Mouse (Mus musculus) left cerebral cortex, postnatal 4 days (tissue): ENCODE data around the gene a. TPM values are rescaled to one million over a fixed set of nuclear protein-coding genes. Genes with fewer than 3 reads are reported as not detected.
"Not testable (repeated sequence)": the region's sequence is repeated elsewhere in the genome, so short reads cannot be mapped to it uniquely, and the experiment has no call there.

ENCODE experiments used
- DNase-seq: peaks from one replicate; pipeline ENCODE4 v3.0.0-alpha.2; 2022
- intact Hi-C: fragments of 180-260 bp; cut with DNase I; formaldehyde crosslinking; loops from one replicate; pipeline ENCODE4 v1.15.1; 2025
- total RNA-seq, 2 experiments: library from RNA; stranded (reverse); gene quantifications; 2 replicates each; pipeline ENCODE4 v1.2.3; 2021

The a gene
- total RNA-seq, 2 experiments from 2014 or later: 1.1 TPM; not detected in 1

DNA sequence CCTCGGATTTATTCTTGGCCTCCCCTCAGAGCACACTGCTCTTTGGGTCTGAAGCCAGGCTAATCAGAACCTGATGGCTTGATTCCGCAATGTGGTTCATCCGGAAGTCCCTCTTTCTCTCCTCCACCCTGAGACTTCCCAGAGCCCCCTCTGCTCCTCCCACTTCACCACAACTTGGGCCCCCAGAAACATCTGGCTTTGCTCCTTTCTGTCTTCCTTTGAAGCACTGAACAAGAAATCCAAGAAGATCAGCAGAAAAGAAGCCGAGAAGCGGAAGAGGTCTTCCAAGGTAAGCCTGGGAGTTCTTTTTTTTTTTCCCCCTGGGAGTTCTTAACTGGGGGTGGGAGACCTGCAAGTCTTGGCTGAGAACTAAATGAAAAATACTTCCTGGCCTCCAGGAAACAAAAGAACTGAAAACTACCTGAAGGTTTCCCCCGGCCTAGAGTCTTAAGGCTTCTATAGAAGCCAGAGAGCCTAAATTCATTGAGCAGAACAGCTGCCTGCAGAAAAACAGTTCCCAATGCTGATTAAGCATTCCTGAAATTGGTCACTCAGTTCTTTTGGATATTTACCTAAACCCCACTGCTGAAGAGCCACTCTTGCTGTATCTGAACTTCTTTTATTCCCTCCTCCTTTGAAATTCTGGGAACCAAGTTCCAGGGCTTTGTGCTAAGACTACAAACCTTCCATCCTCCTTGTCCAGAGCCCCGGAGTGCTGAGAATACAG lies 256.4 kb downstream of the a start:
- intact Hi-C loops: no loop called here
- no peak for DNase-seq

DNA sequence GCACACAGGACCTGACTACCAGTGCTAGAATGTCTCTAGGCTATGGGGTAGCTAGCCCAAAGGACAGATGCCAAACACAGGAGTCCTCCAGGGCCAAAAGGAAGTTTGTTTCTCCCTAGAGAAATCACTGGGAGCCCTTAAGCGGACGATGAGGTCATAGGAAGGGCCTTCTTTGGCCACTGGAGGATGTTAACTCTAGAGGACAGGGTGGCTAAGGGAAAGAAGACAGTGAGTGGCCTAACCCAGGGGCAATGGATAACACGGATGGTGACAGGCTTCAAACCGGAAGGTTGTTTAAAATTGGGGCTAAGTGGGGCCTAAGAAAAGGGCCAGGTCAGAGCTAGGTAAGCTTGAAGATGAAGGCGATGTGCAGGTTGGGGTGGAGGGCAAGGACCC lies 258.9 kb downstream of the a start:
- no peak for DNase-seq
- intact Hi-C loops: no loop called here

DNA sequence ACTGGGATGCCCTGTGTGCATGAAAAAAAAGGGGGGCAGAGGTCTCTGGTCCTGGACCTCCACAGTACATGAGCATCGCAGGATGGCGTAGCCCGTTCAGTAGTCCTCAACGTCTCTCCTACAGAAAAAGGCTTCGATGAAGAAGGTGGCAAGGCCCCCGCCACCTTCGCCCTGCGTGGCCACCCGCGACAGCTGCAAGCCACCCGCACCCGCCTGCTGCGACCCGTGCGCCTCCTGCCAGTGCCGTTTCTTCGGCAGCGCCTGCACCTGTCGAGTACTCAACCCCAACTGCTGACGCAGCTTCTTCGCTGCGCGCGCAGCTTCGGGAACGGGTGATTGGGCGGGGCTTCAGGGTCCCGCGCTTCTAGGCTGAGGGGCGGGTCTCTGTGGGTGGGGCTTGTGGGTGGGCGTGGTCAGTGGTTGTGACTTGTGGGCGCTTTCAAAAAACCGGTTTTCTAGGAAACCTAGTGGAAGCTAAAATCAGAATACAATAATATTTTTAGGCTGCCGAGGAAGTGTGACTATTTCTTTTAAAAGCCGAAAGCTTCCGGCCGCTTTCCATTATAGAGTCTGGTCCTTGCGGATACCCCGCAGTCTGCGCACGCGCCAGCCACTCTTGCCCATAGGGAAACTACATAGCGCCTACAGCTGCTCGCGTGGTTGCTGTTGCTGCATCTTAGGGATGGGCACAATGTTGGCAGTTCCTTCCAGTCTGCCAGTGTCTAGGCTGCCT lies 259.5 kb downstream of the a start:
- intact Hi-C loops: no loop called here
- DNase-seq: peak; percentile 99

DNA sequence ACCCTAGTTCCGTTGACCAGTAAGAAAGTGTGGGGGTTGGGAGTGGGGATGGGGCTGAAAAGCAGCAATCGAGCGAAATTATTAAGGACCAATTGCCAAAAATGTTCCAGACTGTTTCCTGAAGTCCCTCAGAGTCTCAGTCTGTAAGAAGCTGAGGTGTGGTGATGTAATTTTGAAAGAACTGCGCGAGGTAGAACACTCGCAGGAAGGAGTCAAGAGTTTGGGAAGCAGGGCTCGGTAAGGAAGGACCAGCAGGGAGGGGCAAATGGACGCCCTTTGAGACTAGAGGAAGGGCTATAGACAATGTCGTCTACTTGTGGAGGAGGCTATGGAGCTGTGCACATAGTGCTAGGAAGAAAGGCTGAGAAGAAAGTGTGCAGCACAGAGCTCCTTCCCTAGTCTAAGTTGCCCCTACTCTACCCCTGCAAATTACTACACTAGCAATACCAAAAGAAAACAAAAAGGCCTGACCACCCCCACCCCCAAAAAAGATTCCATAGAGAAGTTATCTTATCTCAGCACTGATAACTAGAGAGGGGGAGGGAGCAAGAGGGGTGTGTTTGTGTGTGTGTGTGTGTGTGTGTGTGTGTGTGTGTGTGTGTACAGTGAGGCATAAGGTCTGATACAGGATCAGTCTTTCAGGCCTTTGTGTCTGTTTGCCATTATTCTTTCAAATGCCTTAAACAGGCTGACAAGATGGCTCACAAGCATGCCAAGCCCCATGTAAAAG lies 260.6 kb downstream of the a start:
- intact Hi-C loops: no loop called here
- DNase-seq: no peak

DNA sequence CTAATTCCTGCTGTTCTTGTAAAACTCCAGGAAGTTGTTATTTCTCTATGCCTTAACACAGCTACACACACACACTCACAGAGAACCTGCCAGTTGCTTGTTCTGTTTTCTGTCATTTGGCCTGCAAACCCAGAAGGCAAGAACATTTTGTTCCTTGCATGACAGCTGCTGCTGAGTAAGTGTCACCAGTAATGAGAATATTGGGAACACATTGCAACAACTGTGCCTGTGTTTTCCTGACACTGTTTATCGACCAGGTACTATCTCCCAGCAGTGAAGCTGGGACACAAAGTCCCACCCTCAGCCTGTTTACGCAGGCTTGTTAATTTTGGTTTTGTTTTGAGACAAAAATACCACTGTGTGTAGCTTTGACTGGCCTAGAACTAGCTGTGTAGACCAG lies 261.5 kb downstream of the a start:
- intact Hi-C loops: no loop called here
- DNase-seq: no peak

DNA sequence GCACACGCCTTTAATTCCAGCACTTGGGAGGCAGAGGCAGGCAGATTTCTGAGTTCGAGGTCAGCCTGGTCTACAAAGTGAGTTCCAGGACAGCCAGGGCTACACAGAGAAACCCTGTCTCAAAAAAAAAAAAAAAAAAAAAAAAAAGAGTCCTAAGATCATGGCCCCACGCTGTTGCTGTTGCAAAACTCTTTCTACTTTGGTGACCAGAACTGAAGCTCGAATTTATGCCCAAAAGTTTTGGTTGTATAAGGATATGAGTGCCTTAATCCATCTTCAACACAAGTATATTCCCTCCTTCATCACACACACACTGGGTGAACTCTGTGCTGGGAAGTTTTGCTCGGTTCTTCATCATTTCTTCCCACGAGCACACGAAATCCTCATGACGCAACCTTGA lies 262.3 kb downstream of the a start:
- DNase-seq: not testable (repeated sequence)

DNA sequence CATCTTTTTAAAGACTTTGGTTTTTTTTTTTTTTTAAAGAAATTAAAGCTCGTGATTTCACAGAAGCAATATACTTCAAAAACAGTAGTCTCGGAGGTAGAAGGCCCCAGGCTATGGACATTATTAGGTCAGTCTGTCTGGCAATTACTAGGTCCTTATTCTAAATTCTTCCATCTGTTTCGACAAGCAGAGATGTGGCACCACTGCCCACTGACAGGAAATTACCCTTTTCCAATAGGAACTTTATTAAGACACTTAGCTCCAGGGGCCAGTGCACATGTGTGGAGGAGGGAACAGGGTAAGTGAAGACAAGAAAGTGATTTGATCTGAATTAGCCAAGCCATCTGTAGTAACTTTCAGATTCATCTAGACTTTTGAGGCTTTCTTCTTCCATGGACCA lies 263.5 kb downstream of the a start:
- intact Hi-C loops: no loop called here
- DNase-seq: no peak

More for the DNA sequence above, 262.3 kb downstream of the a start:
- intact Hi-C loops: not testable (repeated sequence)

DNA sequence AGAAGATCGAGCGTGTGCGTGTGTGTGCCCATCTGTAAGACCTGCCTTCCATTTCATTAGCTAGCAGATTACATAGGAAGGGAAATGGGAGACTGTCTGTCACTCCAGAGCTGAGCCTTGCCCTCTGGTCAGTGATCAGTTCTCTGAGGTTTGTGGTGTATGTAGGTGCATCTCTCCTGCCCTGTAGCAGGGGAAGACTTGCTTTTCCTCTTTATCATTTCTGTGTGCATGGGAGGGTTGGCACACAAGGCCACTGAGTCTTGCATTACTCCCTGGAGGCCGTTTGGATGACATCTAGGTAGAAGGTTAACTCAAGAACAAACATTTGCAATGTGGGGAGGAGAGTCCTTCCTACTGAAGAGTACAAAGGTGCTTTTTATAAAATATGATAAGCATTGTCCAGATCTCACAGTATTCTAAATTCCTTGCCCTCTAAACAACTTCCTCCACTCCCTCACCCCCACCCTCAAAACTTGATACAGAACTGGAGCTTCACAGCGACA lies 264.9 kb downstream of the a start:
- intact Hi-C loops: no loop called here
- no peak for DNase-seq

DNA sequence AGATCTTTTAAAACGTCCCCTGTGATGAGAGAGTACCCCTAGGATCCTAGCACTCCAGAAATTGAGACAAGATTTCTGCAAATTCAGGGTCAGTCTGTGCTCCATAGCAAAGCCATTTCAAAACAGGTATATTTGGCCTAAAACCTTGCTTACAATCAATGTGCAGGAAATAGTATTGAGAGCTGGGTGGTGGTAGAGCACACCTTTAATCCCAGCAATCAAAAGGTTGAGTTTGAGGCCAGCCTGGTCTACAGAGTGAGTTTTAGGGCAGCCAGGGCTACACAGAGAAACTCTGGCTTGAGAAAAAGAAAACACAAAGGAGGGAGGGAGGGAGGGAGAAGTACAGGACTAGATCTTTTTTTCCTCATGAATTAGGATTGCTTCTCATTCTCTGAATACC lies 266.2 kb downstream of the a start:
- DNase-seq: no peak
- intact Hi-C loops: no loop called here

DNA sequence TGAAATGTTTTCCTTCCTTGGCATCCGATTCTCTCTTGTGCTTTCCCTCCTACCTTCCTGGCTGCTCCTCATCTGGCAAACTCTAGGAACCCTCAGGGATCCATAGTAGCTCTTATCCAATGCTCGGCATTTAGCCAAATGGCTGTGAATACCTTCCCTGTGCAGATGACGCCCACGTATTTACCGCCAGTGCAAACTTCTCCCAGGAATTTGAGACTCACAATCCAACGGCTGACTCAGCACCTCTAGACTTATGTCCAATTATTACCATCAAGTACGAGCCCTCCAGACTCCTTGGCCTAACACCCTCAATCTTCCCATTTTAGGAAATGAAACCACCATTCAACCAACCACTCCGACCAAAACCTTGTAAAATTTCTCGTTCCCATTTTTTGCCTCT lies 279.8 kb downstream of the a start:
- DNase-seq: no peak
- intact Hi-C loops: no loop called here

DNA sequence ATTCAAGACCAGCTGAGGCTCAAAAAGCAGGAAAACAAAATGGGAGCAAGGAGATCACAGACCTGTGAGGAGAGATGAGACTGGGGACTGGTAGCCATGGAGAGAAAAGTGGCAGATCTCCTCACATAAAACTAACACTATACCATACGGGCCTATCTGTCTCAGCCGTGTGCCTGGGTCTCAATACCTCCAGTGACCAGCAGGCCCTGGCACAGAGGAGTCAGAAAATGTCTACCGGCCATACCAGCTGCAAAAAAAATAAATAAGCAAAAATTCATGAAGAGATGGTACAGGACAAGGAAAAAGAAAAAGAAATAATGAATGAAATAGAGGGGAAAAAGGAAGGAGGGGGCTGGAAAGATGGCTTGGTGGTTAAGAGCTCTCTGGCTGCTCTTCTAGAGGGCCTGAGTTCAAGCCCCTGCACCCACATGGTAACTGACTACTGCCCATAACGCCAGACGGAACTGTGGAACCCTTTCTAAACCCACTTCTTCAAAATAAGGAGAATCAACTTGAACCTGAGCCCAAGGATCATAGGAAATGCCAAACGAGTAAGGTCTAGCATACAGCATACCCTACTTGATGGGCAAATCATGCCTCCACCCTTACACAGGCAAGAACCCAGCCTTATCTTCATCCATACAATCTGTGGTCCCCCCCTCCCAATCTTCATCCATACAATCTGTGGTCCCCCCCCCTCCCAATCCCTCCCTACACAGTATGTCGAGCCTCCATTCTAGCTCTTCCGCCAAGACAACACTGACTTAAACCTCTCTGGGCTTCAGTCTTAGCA lies 281.3 kb downstream of the a start:
- DNase-seq: no peak
- intact Hi-C loops: no loop called here

DNA sequence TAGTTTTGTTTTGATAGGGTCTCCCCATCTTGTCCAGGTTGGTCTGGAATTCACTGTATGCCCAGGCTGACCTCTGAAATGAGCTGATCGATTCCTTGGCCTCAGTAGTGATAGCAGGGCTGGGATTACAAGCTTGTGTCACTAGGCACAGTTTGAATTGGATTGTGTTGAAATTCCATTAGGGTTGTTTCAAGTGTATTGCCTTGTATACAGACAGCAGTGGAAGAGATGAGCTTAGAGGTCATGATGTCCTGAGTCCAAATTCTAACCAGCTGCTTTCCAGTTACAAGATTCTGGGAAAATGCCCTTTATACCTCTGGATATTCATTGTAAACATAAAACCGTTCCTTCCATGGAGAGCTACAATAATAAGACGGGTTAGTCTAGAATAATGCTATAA lies 282.1 kb downstream of the a start:
- no peak for DNase-seq
- intact Hi-C loops: no loop called here

DNA sequence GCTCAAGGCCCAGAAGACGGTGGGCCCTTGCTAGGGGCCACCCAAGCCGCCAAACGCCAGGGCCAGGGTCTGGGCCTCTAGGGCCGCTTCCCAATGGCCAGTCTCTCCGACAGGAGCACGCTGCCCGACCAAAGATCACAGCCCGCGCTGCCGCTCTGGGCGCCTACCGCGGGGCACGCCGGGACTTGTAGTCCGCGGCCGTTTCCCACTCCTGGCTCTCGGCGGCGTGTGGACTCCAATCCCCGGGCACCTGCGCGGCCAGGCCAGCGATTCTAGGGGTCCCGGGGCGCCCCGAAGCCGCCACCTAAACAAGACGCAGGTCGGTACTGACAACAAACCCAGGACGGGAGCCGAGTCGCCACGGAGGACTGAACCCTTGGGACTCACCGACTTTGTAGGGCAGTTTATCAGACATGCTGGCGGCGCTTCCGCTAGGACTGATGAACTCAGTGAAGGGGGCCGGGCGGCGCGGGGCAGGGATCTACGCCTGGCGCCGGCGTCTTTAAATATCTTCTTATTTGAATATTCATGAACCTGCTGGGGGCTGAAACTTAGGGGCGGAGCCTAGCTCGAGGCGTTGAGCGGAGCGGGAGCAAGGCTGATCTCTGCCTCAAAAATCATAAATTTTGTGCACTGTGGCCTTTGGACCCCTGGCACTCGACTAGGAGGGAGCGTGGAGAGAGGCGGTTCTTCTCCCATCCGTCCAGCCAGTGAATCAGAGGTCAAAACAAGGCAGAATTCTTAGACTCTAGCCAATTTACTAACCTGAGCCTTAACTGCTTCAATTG lies 283.0 kb downstream of the a start, which contains the start of gene Ahcy:
Ahcy (minus strand) TSS at position 520 of the 788 bp plus-strand sequence.
- DNase-seq: peak; percentile 94
- intact Hi-C loops: no loop called here

DNA sequence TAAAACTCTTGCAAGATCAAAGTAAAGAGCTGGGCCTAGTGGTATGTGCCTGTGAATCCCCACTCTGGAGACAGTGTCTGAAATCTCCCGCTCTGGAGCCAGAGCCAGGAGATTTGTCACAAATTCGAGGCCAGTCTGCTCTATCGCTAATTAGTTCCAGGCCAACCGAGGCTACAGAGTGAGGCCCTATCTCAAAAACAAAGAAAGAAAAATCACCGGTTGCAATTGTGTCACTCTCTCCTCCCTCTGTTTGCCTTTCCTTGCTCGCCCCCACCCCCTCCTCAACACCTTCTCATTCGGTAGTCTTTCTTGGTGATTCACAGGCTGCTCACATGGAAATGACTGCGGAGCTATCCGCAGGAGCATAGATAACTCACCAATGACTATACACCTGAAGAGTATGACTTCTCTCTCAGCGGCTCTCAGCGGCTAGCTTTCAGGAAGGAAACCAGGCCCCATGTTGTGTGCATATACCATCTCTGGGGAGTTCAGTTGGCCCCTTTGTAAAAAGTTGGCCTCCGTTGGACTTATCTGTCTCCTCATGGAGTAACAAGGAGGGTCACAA lies 283.6 kb downstream of the a start:
- intact Hi-C loops: no loop called here
- no peak for DNase-seq

DNA sequence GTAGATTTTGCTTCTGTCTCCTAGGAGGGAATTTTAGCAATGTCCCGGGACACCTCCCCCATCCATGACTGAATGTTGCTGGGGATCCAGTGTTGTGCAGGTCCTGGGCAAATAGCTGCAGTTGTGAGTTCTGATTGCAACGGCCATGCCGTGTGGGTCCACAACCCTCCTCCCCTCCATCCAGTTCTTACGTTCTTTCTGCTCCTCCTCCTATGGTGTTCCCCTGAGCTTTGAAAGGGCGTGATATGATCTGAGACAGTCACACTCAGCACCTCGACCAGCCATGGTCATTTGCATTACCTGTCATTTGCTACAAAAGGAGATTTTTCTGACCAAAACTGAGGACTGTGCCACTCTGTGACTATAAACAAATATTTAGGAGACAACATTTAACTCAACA lies 284.4 kb downstream of the a start:
- intact Hi-C loops: no loop called here
- DNase-seq: no peak

DNA sequence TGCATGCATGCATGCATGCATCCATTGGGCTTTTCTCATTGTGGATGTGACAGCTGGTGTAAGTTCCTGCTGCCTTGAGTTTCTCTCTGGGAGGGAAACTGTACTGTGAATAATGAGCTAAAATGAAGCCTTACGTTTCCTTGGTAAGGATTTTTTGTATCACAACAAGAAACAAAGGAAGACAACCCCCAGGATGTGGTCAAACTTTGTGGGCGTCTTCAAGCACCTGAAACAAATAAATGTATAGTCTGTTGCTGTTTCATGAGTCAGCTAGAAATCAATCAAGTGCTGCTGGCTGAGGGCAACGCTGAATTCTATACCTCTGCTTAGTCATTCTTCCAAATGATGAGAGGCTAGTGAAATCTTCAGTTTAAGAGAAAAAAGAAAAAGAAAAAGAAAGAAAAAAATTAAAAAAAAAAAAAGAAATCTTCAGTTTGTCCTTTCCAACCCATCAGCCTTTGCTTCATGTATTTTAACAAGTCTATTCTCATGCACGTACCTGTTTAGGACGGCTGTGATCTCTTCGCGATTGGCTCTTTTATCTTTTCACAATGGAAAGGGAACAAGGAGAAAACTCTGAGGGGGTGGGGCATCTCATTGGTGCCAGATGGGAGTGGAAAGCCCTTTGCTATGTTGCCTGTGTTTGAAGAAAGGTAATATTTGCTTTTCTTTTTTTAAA lies 288.4 kb downstream of the a start:
- intact Hi-C loops: no loop called here
- no peak for DNase-seq

DNA sequence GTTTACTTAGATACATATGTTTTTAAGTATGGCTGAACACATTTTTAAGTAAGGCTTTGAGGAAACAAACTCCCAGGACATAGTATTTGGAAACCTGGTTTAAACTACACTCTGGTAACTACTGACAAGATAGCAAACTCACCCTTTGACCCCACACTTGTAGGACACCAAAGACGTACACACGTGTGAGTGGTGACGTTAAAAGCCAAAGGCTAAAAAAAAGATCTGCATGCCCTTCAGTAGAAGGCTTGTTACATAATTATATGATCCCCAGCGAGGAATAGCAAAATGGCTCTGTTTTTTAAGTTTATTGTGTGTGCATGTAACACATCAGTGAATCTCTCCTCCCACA lies 289.0 kb downstream of the a start:
- intact Hi-C loops: no loop called here
- DNase-seq: no peak

DNA sequence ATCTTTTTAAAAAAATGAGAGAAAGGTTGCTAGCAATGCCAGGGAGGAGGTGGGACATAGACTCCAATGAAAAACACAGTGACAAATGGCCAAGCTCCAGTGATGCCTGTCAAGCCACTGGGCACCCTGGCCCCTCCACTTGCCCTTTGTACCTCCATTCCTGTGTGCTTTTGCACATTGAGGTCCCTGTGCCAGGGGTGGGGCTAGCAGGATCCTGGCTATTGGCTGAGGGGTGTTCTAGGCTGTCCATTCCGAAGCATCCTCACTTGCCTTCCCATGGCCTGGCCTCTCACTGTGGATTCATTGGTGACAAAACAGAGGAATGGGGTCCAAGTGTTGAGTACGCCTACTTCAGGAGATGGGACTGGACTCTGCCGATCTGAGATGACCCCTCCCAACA lies 289.9 kb downstream of the a start:
- intact Hi-C loops: no loop called here

DNA sequence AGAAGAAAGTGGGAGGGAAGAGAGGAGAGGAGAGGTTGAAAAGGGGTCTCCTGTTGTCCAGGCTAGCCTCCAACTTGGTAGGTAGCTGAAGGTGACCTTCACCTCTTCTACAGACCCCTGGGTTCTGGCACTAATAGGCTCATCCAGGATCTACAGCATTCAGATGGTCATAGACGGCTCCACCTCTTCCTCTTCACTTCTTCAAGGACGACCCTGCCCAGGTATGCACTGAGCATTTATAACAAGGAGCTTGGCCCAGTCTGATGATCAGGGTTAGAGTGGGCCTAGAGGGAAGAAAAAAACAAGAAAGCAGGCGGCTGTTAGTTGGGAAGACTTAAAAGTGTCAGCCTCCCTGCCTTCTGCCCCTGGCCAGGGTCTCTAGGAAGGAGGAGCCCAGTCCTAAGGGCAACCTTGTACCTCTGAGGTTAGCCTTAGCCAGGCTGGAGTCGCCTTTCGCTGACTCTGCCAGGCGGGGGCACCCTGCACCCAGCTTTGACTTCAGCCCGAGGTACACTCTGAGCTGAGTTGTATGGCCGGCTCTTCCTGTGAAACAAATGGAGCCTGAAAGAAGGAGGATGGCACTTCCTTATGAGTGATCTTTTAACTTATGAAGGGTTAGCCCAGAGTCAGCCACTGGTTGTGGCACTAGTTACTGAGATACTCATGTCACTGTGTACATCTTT lies 291.1 kb downstream of the a start:
- intact Hi-C loops: no loop called here
- DNase-seq: peak; percentile 64

More for the DNA sequence above, 289.9 kb downstream of the a start:
- DNase-seq: no peak
